Mouse (Mus musculus): ENCODE measurements around the gene Lhx1.

DNA sequence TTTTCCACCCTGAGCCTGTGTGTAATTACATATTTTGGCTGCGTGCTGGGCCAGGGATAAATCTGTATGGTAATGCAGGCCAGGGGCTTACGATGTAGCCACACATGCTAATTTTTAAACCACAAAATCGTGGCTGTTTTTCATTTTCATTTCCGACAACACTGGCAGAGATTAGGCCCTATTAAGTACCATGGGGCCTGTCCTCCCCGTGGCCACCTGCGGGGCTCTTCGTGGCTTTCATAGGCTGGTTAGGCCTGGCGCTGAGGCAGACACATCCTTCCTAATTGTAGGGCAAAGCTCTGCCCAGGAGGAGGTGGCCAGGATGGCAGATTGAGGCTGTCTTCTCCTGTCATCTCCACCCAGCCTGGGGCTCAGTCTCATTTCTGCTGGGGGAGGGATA is 48.3 kb upstream of the Lhx1 start:
- TF ChIP-seq CTCF (IDR thresholded peaks at IDR 0.05; ENCODE audit: low read depth, low read length) (no peak), TAL1 (conservative IDR thresholded peaks at IDR 0.05; ENCODE audit: low read depth, low read length) (no peak), GATA1 (IDR thresholded peaks at IDR 0.05; ENCODE audit: borderline replicate concordance, low read length) (no peak), POLR2AphosphoS5 (IDR thresholded peaks at IDR 0.05; ENCODE audit: insufficient replicate concordance, low read depth, low read length) (no peak)

Measured in G1E (cell line).